Mouse (Mus musculus): Measurements from ENCODE around the gene Pde4dip.

Gene Pde4dip

GRCm38 (mm10) chr3:97900516-97901490 is 12.3 kb upstream of the Pde4dip start, which contains the start of gene Sec22b:
Gene Sec22b (plus strand): TSS chr3:97901190.
- CTCF ChIA-PET, result no interaction called here

- CTCF ChIA-PET, result no interaction called here
Observed at GRCm38 (mm10) chr3:97898381-97898780, 9.9 kb upstream of the Pde4dip start.

GRCm38 (mm10) chr3:97894695-97895094 is 6.2 kb upstream of the Pde4dip start:
- CTCF ChIA-PET, result no interaction called here

- CTCF ChIA-PET, result no interaction called here
Observed at GRCm38 (mm10) chr3:97890205-97890604, 1.7 kb upstream of the Pde4dip start.

- CTCF ChIA-PET, result interaction anchor here (0.5 kb wide), 1 partner anchor 785 kb away, joined by 3 read pairs; no protein-coding TSS in a partner anchor
Observed at GRCm38 (mm10) chr3:97887785-97888167, 731 bp downstream of the Pde4dip start.

GRCm38 (mm10) chr3:97881576-97881975 is 6.9 kb downstream of the Pde4dip start:
- CTCF ChIA-PET, result no interaction called here

- CTCF ChIA-PET, result interaction anchor here (0.6 to 1.0 kb wide), 3 partner anchors 13 to 198 kb away, joined by 3 to 8 read pairs (median 3); no protein-coding TSS in a partner anchor
Observed at GRCm38 (mm10) chr3:97879222-97879621, 9.3 kb downstream of the Pde4dip start.

- CTCF ChIA-PET, result interaction anchor here (0.6 kb wide), 1 partner anchor 107 kb away, joined by 3 read pairs; no protein-coding TSS in a partner anchor
Observed at GRCm38 (mm10) chr3:97876259-97876658, 12.2 kb downstream of the Pde4dip start.

- CTCF ChIA-PET, result no interaction called here
Observed at GRCm38 (mm10) chr3:97874777-97875176, 13.7 kb downstream of the Pde4dip start.

- CTCF ChIA-PET, result no interaction called here
Observed at GRCm38 (mm10) chr3:97869730-97870129, 18.8 kb downstream of the Pde4dip start.

- CTCF ChIA-PET, result no interaction called here
Observed at GRCm38 (mm10) chr3:97868733-97869132, 19.8 kb downstream of the Pde4dip start.

GRCm38 (mm10) chr3:97868024-97868689 is 20.4 kb downstream of the Pde4dip start:
- CTCF ChIA-PET, result no interaction called here

GRCm38 (mm10) chr3:97867221-97868023 is 21.1 kb downstream of the Pde4dip start:
- CTCF ChIA-PET, result interaction anchor here (0.7 kb wide), 1 partner anchor 12 kb away, joined by 8 read pairs; no protein-coding TSS in a partner anchor

GRCm38 (mm10) chr3:97866696-97867095 is 21.8 kb downstream of the Pde4dip start:
- CTCF ChIA-PET, result interaction anchor here (0.7 kb wide), 1 partner anchor 12 kb away, joined by 8 read pairs; no protein-coding TSS in a partner anchor

GRCm38 (mm10) chr3:97860820-97861451 is 27.6 kb downstream of the Pde4dip start:
- CTCF ChIA-PET, result no interaction called here

- CTCF ChIA-PET, result no interaction called here
Observed at GRCm38 (mm10) chr3:97859400-97859799, 29.1 kb downstream of the Pde4dip start.

- CTCF ChIA-PET, result interaction anchor here (0.6 kb wide), 1 partner anchor 251 kb away, joined by 3 read pairs; no protein-coding TSS in a partner anchor
Observed at GRCm38 (mm10) chr3:97854575-97855384, 33.7 kb downstream of the Pde4dip start.

GRCm38 (mm10) chr3:97851803-97852202 is 36.7 kb downstream of the Pde4dip start:
- CTCF ChIA-PET, result no interaction called here

- CTCF ChIA-PET, result no interaction called here
Observed at GRCm38 (mm10) chr3:97847626-97848025, 40.9 kb downstream of the Pde4dip start.

GRCm38 (mm10) chr3:97846448-97846847 is 42.1 kb downstream of the Pde4dip start:
- CTCF ChIA-PET, result no interaction called here
